Mouse (Mus musculus): Measurements from ENCODE around the gene Fam198a.

The Fam198a gene

DNA sequence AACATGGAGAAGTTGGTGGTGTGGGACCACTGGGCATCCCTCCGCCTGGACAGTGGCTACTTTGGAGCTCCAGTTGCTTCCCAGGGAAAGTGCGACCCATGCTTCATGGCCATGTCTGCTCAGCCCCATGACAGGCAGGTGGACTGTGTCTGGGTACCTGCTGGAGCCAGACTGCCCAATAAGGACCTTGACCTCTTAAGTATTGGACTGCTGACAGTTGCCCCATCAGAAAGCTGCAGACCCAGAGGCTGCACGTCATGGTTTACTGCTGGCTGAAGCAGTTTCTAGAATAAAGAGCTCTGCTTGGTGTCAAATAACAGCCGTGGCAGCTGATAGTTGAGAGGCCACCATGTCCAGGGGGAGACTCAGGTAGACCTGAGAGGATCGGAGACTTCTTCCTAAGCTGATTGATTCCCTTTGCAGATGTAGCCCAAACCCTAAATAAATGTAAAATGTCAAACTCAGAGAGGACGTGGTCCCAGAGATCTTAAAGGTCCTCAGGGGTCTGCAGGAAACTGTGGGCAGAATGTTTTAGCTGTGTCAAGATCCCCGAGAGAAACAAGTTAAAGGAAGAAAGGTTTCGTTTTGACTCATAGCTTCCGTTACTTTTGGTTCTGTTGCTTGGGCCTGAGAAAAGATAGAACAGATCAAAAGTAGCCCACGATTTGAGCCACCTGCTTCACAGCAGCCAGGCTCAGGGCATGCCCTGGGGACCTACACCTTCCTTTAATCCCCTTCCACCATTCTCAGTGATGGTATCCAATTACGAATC, 24.0 kb upstream of the Fam198a start:
- in situ Hi-C loops (cut with MboI) = no loop called here

GRCm38 (mm10) chr9:121927721-121928120, 23.1 kb upstream of the Fam198a start:
- in situ Hi-C loops (cut with MboI) = no loop called here

DNA sequence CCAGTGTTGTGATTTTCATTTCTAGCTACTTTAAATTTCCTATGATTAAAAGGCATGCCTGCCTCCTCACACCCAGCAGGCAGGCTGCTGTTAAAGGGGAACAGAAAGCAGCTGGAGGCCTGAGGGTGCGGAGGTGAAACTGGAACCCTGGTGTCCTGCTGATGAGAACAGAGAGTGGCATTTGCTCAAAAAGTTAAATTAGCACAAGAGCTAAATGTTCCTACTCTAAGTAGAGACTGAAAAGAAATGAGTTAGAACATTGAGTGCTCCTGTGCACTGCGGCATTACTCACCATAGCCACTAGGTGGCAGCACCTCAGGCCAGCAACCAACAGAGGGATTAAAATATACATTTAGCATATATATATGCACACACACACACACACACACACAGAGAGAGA, 22.3 kb upstream of the Fam198a start:
- in situ Hi-C loops (cut with MboI) = no loop called here

DNA sequence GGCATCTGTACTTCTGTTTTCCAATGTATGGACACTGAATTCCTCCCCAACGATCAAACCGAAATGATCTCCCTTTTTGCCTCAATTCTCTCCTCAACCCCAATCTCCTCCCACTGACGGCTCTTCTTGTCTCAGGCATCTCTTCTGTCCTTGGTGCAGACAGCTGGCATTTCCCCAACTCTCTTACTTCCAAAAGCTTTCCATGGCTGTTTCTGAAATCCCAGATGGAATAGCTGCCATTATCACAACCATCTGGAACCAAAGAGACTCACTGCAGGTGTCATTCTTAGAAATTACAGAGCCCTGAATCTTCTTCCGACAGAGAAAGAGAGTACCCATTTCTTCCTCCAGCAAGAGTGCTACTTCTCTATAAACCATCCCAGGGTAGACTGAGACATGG, 15.9 kb upstream of the Fam198a start:
- in situ Hi-C loops (cut with MboI) = no loop called here

- in situ Hi-C loops (cut with MboI) = no loop called here
Observed at GRCm38 (mm10) chr9:121936952-121937351, 13.8 kb upstream of the Fam198a start.

- in situ Hi-C loops (cut with MboI) = no loop called here
Observed at GRCm38 (mm10) chr9:121937451-121937864, 13.3 kb upstream of the Fam198a start.

- in situ Hi-C loops (cut with MboI) = no loop called here
Observed at GRCm38 (mm10) chr9:121937944-121938355, 12.8 kb upstream of the Fam198a start.

DNA sequence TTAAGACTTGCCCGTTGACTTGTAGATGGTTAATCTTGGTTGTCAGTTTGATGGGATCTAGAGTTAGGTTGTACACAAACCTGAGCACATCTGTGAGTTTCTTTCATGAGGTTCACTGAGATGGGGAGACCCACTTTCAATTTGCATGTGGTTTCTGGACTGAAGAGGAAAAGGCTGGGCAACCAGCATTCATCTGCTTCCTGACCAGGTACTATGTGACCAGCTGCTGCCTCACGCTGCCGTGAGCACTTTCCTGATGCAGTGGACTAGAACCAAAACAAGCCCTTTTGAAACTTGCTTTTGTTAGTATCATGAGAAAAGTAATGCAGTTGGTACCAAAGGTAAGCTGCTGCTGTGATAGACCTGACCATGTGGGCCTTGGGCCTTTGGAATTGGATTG, 7.8 kb upstream of the Fam198a start:
- in situ Hi-C loops (cut with MboI) = no loop called here

DNA sequence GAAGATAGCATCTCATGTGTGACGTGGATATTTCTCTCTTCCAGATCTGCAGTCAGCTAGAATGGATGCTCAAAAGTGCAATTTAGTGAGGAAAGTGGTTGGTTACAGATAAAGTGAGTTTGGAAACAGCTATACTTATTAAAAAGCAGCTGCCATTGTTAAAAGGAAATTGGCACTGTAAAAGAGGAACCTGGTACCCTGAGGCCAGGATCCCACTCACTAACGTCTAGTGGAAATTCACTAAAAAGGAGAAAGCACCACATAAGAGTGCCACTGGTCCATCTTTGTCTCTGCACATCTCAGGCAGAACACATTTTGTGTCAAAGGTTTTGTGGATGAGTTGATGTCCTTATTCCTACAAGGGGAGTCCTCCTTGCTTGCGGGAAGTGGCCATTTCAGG, 7.2 kb upstream of the Fam198a start:
- in situ Hi-C loops (cut with MboI) = no loop called here

GRCm38 (mm10) chr9:121947784-121948183, 3.0 kb upstream of the Fam198a start:
- in situ Hi-C loops (cut with MboI) = no loop called here

DNA sequence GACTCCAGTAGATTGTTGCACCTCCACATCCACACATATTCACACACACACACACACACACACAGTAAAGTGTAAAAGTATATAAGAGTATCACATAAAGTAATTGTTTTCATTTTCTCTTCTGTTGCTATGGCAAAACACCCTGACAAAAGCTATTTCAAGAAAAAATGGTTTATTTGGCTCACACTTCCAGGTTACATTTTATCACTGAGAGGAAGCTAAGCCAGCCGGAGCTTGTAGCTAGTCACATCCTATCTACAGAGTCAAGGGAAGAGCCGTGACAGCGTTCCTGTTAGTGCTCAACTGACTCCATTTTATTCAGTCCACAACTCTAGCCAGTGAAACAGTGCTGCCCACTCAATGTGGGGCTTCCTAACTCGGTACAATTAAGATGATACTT, 2.4 kb upstream of the Fam198a start:
- in situ Hi-C loops (cut with MboI) = no loop called here

- in situ Hi-C loops (cut with MboI) = no loop called here
Observed at GRCm38 (mm10) chr9:121951114-121951423, 281 bp downstream of the Fam198a start.

DNA sequence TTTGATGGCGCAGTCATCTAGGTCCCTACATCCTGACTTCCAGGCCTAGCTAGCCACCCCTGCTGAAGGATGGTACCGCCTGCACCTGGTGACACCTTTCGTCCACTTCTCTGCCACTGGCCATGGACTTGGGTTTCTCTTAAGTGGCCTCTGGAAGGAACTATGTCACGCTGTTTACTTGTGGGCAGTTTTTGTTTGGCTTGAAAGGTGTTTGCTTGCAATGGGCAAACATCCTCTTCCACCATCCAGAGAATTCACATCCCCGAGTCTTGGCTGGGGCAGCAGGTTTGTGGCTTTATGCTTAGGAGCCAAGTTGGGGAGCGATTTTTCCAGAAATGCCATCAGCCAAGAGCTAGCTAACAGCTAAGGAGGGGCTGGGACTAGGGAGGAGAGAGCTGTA, 1.8 kb downstream of the Fam198a start:
- in situ Hi-C loops (cut with MboI) = no loop called here

GRCm38 (mm10) chr9:121959966-121960635, 9.3 kb downstream of the Fam198a start:
- in situ Hi-C loops (cut with MboI) = no loop called here

- in situ Hi-C loops (cut with MboI) = no loop called here
Observed at GRCm38 (mm10) chr9:121964941-121965340, 14.2 kb downstream of the Fam198a start.

GRCm38 (mm10) chr9:121968258-121968657, 17.5 kb downstream of the Fam198a start:
- in situ Hi-C loops (cut with MboI) = no loop called here

DNA sequence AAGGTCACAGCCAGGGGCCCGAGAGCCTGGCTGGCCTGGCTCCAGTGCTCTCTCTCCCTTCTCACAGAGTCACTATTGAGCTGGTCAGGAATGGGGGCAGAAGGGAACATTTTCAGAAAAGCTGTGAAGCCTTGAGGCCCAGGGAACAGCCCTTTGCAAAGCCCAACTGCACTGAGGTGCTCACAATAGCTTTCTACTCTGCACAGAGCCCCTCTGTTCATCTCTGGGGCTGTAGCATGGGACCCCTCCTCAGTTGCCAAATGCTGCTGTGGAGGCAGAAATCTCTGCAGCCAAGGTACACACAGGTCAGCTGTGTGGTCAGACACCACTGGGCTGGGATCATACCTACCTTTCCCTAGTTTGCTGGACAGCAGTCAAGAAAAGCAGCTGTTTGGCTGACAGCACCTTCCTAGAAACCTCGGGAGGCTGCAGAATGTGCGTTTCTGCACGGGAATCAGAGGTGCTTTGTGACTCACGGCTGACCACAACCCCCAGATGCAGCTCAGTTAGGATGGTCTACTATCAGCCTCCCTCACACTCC, 19.1 kb downstream of the Fam198a start:
- in situ Hi-C loops (cut with MboI) = no loop called here

DNA sequence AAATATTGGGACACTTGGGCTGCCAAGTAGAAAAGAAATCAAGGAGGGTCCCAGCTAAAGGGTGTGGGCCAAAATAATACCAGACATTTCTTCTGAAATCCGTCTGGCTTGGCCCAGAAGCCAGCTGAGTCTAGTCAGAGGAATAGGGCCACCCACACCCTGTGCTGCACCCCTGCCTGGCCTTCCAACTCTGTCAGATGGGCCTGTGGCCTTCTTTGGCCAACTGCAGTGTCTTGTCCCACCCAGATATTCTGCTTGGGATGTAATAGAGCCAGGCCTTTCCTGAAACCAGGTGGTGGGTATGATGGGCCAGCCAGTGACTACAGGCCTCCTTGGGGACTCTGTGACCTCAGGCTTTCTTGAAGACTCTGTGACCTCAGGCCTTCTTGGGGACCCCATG, 22.4 kb downstream of the Fam198a start:
- in situ Hi-C loops (cut with MboI) = no loop called here

DNA sequence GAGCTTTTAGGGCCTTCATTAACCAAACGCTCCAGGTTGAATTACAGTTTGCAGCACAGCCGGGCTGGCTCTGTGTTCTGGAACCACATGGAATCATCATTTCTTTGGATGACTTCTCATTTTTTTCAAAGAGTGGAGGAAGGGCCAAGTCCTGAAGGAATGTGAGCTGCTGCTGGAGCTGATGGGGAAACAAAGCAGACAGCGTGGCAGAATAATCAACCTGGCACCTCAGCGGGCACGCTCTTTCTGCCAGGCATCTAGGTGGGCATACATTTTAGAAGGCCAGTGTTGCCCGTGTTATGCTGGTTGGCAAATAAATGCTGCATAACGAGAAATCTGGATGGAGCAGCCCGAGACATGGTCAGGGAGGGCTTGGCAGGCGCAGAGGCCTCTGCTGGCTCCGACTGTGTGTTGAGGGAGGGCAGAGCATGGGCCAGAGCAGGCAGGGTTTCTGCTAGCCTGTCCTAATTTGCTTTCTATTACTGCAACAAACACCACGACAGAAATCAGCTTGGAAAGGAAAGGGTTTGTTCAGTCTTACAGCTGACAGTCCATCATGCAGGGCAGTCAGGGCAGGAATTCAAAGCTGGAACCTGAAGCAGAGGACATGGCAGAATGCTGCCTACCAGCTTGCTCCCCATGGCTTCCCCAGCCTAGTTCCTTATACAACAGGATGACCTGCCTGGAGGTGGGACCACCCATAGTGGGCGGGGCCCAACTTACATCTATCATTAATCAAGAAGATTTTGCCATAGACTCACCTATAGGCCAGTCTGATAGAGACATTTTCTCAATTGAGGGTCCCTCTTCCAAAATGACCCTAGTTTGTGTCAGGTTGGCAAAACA, 23.6 kb downstream of the Fam198a start:
- in situ Hi-C loops (cut with MboI) = no loop called here

DNA sequence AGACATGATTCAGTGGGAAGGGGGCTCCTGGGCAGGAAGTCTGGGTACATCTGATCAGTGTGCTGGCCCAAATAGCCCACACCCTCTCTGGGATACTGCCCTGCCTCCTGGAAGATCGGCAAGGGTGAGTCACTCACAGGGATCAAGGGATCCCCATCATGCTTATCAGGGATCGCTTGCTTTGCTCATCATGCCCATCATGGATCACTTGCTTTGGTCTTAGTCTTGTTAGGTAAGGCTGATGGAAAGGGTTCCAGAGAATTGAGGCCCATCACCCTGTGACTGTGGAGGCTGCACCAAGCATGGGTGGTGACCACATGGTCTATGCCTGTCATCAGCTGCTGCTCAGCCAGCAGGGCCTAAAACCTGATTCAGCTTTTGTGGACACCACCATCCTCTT, 24.5 kb downstream of the Fam198a start:
- in situ Hi-C loops (cut with MboI) = no loop called here

- in situ Hi-C loops (cut with MboI) = loop anchor here (10.0 kb wide), 1 partner anchor 146 kb away; the partner anchor contains the start of gene Ccdc13
Observed at GRCm38 (mm10) chr9:121981046-121981445, 30.3 kb downstream of the Fam198a start.

DNA sequence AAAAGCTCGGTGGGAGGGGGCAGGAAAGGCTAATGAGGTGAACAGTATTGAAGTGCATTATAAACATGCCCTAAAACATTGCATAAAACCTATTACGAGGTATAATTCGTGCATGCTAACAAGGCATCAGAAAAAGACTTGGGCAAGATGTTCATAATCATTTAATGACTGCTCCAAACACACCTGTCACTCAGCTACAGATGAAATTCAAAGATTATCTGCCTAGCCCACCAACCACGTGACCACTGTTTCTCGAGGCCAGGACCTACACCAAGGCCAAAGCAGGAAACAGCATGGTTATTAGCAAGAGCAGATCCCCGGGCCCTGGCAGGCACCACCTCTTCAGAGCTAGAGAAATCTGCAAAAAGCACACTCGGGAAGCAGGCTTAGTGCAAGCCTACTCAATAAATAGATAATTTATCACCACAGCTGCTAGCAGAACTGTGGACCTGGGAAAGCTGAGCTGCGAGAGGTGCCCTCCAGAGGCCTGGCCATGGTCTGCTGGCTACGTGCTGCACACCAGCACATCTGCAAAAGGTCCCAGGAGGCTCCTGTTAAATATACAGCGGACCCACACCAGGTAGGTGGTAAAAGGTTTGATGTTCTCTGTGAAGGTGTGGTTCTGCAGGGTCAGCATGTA, 30.8 kb downstream of the Fam198a start:
- in situ Hi-C loops (cut with MboI) = loop anchor here (10.0 kb wide), 1 partner anchor 147 kb away; the partner anchor contains the start of gene Ccdc13
